Mouse (Mus musculus): ENCODE results near the gene Chst8. TPM values are rescaled to one million over a fixed set of nuclear protein-coding genes. Genes with fewer than 3 reads are reported as not detected.
A peak's percentile ranks its signal among the peaks of the same experiment; 100 is the strongest.

The Chst8 gene
- polyA plus RNA-seq, 1 experiment: 5.3 TPM

GRCm38 (mm10) chr7:34759378-34759822 is 53.1 kb downstream of the Chst8 start:
- DNase-seq: no peak
- Histone ChIP-seq H3K4me1 (ENCODE audit: control insufficient read depth, insufficient read depth, low read length) (no peaks in the 10 kb centered on the region), H3K4me3 (replicated peaks; ENCODE audit: extremely low read depth, low read depth, low read length) (no peak overlapping the region)
- WGBS: 54% methylated on average over 7 of the region's 7 CpGs
- TF ChIP-seq CTCF (IDR thresholded peaks at IDR 0.05; ENCODE audit: insufficient read depth, low read length) (no peak), POLR2A (IDR thresholded peaks at IDR 0.05; ENCODE audit: borderline replicate concordance, extremely low read depth, low read depth, low read length) (no peak)

- Histone ChIP-seq H3K4me3 (replicated peaks; ENCODE audit: extremely low read depth, low read depth, low read length) (no peak overlapping the region), H3K4me1 (ENCODE audit: control insufficient read depth, insufficient read depth, low read length) (no peaks in the 10 kb centered on the region)
- no peak for TF ChIP-seq POLR2A (IDR thresholded peaks at IDR 0.05; ENCODE audit: borderline replicate concordance, extremely low read depth, low read depth, low read length)
- TF ChIP-seq CTCF (IDR thresholded peaks at IDR 0.05; ENCODE audit: insufficient read depth, low read length): no peak
- no peak for DNase-seq
- WGBS: 46% methylated on average over 3 of the region's 3 CpGs
Observed at GRCm38 (mm10) chr7:34758721-34759120, 53.8 kb downstream of the Chst8 start.

- DNase-seq: no peak
- TF ChIP-seq POLR2A (IDR thresholded peaks at IDR 0.05; ENCODE audit: borderline replicate concordance, extremely low read depth, low read depth, low read length) (no peak), CTCF (IDR thresholded peaks at IDR 0.05; ENCODE audit: insufficient read depth, low read length) (peak; percentile 30; the same call in 1 of the 2 replicates)
- 81% methylated on average over 4 of the region's 4 CpGs for WGBS
Observed at GRCm38 (mm10) chr7:34757513-34757912, 55.0 kb downstream of the Chst8 start.

GRCm38 (mm10) chr7:34753140-34753886 is 59.2 kb downstream of the Chst8 start:
- Histone ChIP-seq H3K4me3 (replicated peaks; ENCODE audit: extremely low read depth, low read depth, low read length) (no peak overlapping the region), H3K4me1 (ENCODE audit: control insufficient read depth, insufficient read depth, low read length) (no peaks in the 10 kb centered on the region)
- TF ChIP-seq POLR2A (IDR thresholded peaks at IDR 0.05; ENCODE audit: borderline replicate concordance, extremely low read depth, low read depth, low read length) (no peak), CTCF (IDR thresholded peaks at IDR 0.05; ENCODE audit: insufficient read depth, low read length) (no peak)
- WGBS: 54% methylated on average over 32 of the region's 32 CpGs
- DNase-seq: no peak

More at GRCm38 (mm10) chr7:34757513-34757912, 55.0 kb downstream of the Chst8 start:
- H3K4me3 ChIP-seq (replicated peaks; ENCODE audit: extremely low read depth, low read depth, low read length): no peak overlapping the region
- H3K4me1 ChIP-seq (ENCODE audit: control insufficient read depth, insufficient read depth, low read length): no peaks in the 10 kb centered on the region

DNA sequence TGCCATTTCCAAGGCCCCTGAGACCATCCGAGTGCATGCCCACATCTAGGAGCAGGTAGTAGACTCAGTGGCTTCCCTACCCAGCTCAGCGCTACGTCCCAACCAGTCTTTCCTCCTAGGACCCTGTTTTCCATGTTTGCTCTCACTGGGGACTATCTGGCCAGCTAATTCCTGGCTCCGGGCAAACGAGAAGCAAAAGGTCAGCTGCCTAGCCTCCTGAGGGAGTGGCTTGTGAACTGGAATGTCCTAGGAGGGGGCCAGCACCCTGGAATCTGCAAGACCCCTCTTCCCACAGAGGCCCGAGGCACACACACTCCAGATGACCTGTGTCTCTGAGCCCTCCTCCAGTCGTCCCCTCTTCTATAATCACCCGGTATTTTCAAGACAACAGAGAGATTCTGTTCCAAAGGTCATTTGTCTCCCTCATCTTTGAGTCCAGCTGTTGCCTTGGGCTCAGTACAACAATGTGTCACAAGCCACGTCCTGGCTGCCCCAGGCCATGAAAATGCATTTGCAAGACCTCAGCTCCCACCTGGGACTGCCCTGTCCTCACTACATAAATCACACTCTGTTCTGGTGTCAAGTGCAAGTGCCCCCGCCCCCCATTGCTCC is 60.3 kb downstream of the Chst8 start:
- H3K4me1 ChIP-seq (ENCODE audit: control insufficient read depth, insufficient read depth, low read length): no peaks in the 10 kb centered on the region
- WGBS: 26% methylated on average over 10 of the region's 10 CpGs
- DNase-seq: peak; percentile 14
- no peak overlapping the region for H3K4me3 ChIP-seq (replicated peaks; ENCODE audit: extremely low read depth, low read depth, low read length)
- TF ChIP-seq POLR2A (IDR thresholded peaks at IDR 0.05; ENCODE audit: borderline replicate concordance, extremely low read depth, low read depth, low read length) (no peak), CTCF (IDR thresholded peaks at IDR 0.05; ENCODE audit: insufficient read depth, low read length) (no peak)

DNA sequence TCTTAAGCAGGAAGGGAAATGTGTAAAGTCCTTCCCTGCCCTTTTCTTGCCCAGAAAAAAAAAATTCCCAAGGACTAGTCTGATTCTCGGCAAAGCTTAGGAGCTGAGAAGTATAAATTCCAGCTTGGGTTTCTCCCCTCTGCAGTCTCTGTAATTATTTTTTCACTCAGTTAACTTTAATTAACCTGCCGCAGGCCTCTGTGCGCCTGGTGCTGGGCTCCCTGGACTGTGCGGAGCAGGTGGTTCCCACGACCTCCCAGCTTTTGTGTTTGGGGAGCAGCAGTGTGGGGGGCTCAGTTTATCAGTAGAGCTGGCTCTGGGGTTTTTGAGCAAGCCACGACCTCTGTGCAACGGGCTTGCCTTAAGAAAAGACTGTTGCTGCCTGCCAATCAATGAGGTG is 62.2 kb downstream of the Chst8 start:
- 68% methylated on average over 7 of the region's 7 CpGs for WGBS
- TF ChIP-seq CTCF (IDR thresholded peaks at IDR 0.05; ENCODE audit: insufficient read depth, low read length) (no peak), POLR2A (IDR thresholded peaks at IDR 0.05; ENCODE audit: borderline replicate concordance, extremely low read depth, low read depth, low read length) (no peak)
- no peaks in the 10 kb centered on the region for H3K4me1 ChIP-seq (ENCODE audit: control insufficient read depth, insufficient read depth, low read length)
- no peak for DNase-seq
- H3K4me3 ChIP-seq (replicated peaks; ENCODE audit: extremely low read depth, low read depth, low read length): no peak overlapping the region

GRCm38 (mm10) chr7:34749753-34750152 is 62.8 kb downstream of the Chst8 start:
- TF ChIP-seq POLR2A (IDR thresholded peaks at IDR 0.05; ENCODE audit: borderline replicate concordance, extremely low read depth, low read depth, low read length) (no peak), CTCF (IDR thresholded peaks at IDR 0.05; ENCODE audit: insufficient read depth, low read length) (peak; percentile 48; the same call in 1 of the 2 replicates)
- Histone ChIP-seq H3K4me1 (ENCODE audit: control insufficient read depth, insufficient read depth, low read length) (no peaks in the 10 kb centered on the region), H3K4me3 (replicated peaks; ENCODE audit: extremely low read depth, low read depth, low read length) (no peak overlapping the region)
- WGBS: 57% methylated on average over 3 of the region's 3 CpGs
- no peak for DNase-seq

DNA sequence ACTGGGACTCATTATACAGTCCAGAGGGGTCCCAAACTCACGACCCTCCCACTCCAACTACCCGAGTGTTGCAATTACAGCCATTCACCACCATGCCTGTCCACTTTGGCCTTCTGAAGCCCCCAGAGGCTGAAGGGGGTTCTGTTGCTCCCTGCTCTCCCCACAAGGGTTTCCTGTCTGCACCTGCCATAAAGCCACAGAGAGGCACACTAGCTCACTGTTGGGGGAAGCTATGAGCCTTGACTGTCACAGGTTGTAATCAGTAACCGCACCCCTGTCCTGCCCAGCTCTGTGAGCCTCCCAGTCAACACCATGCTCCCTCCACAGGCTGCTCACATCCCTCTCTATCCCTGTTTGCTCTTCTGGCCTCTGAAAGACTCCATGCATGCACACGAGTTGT is 64.0 kb downstream of the Chst8 start:
- 59% methylated on average over 4 of the region's 4 CpGs for WGBS
- no peak for DNase-seq
- no peak for TF ChIP-seq CTCF (IDR thresholded peaks at IDR 0.05; ENCODE audit: insufficient read depth, low read length)
- TF ChIP-seq POLR2A (IDR thresholded peaks at IDR 0.05; ENCODE audit: borderline replicate concordance, extremely low read depth, low read depth, low read length): no peak
- Histone ChIP-seq H3K4me3 (replicated peaks; ENCODE audit: extremely low read depth, low read depth, low read length) (no peak overlapping the region), H3K4me1 (ENCODE audit: control insufficient read depth, insufficient read depth, low read length) (no peaks in the 10 kb centered on the region)

GRCm38 (mm10) chr7:34747661-34748060 is 64.8 kb downstream of the Chst8 start:
- WGBS: 42% methylated on average over 12 of the region's 12 CpGs
- no peak overlapping the region for H3K4me3 ChIP-seq (replicated peaks; ENCODE audit: extremely low read depth, low read depth, low read length)
- no peaks in the 10 kb centered on the region for H3K4me1 ChIP-seq (ENCODE audit: control insufficient read depth, insufficient read depth, low read length)
- no peak for DNase-seq
- TF ChIP-seq CTCF (IDR thresholded peaks at IDR 0.05; ENCODE audit: insufficient read depth, low read length): no peak
- TF ChIP-seq POLR2A (IDR thresholded peaks at IDR 0.05; ENCODE audit: borderline replicate concordance, extremely low read depth, low read depth, low read length): no peak

DNA sequence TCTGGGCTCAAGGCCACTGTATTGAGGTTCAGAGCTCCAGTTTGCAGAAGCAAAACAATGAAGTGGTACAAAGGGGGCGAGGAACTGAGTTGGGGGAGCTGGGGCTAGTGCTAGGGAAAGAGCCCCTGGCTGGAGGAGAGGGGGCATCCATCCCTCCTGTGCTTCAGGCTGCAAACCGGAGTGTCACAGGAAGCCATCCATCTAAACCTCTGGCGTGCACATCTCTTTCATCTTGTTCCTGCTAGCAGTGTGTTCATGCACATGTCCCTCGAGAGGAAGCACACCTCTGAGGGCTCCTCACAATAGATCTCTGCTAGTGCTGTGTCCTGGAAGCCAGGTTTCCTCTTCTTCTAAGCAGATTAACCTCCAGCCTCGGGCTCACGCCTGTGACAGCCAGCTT is 65.9 kb downstream of the Chst8 start:
- Histone ChIP-seq H3K4me1 (ENCODE audit: control insufficient read depth, insufficient read depth, low read length) (no peaks in the 10 kb centered on the region), H3K4me3 (replicated peaks; ENCODE audit: extremely low read depth, low read depth, low read length) (no peak overlapping the region)
- TF ChIP-seq POLR2A (IDR thresholded peaks at IDR 0.05; ENCODE audit: borderline replicate concordance, extremely low read depth, low read depth, low read length) (no peak), CTCF (IDR thresholded peaks at IDR 0.05; ENCODE audit: insufficient read depth, low read length) (no peak)
- WGBS: 28% methylated on average over 6 of the region's 6 CpGs
- no peak for DNase-seq

Data from lung, adult 2 months (tissue).